Mouse (Mus musculus) erythroblast, embryonic 14.5 days (primary cell): Measurements from ENCODE around the gene Fbxl5.

Source experiments
- GATA1 ChIP-seq: IDR thresholded peaks from 2 replicates; pipeline ENCODE4 v1.6.1; 2012; ENCODE audit warnings: low read length, inconsistent platforms, mixed read lengths
- TAL1 ChIP-seq: IDR thresholded peaks from 3 replicates; pipeline ENCODE4 v1.6.1; 2012; ENCODE audit warnings: low read length, inconsistent platforms, mixed read lengths

DNA sequence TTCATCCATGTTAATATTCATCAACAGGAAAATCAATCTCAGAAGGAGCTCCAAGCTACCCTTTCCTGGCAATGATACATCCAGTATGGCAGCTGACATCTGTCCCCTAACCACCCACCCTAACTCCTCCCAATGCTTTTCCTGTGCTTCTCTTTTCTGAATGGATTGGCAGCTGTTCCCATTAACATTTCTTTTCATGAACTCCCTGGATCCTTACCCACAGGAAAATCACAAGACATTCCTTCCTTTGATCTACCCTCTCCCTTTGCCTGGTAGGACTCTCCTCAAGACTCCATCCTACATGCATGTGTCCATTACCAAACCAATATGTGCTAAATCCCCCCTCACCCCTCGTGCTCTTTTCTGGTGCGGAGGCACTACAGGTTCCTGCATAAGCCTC, 6.9 kb downstream of the Fbxl5 start:
- TF ChIP-seq GATA1 (no peak), TAL1 (no peak)
